Mouse (Mus musculus) lung, embryonic 15.5 days (tissue): Measurements from ENCODE around the gene Il31ra. TPM values are rescaled to one million over a fixed set of nuclear protein-coding genes. Genes with fewer than 3 reads are reported as not detected.

Source experiments
- ATAC-seq: fragments of 200-750 bp; cut with Nextera tagmentation; 2 replicates; pipeline ENCODE4 v1.8.0; 2017; ENCODE audit warnings: moderate number of reproducible peaks, borderline replicate concordance; ENCODE audit not compliant: low FRiP score, low TSS enrichment; ENCODE audit errors: extremely low read depth
- H3K27ac ChIP-seq: fragments of 300-500 bp; sonication (generic); 2 replicates; pipeline ENCODE4 v1.5.1; 2015; ENCODE audit warnings: moderate library complexity, mild to moderate bottlenecking, inconsistent platforms
- H3K27me3 ChIP-seq: fragments of 300-500 bp; sonication (generic); 2 replicates; pipeline ENCODE4 v1.6.1; 2015; ENCODE audit warnings: inconsistent platforms
- H3K36me3 ChIP-seq: fragments of 300-500 bp; sonication (generic); 2 replicates; pipeline ENCODE4 v1.6.1; 2015; ENCODE audit warnings: inconsistent platforms
- H3K4me1 ChIP-seq: fragments of 300-500 bp; sonication (generic); 2 replicates; pipeline ENCODE4 v1.6.1; 2015; ENCODE audit warnings: inconsistent platforms
- H3K4me2 ChIP-seq: fragments of 300-500 bp; sonication (generic); 2 replicates; pipeline ENCODE4 v1.6.1; 2015; ENCODE audit warnings: inconsistent platforms, mild to moderate bottlenecking, moderate library complexity
- H3K4me3 ChIP-seq: fragments of 300-500 bp; sonication (generic); 2 replicates; pipeline ENCODE4 v1.5.1; 2015; ENCODE audit warnings: mild to moderate bottlenecking, inconsistent platforms
- H3K9ac ChIP-seq: fragments of 300-500 bp; sonication (generic); 2 replicates; pipeline ENCODE4 v1.6.1; 2015; ENCODE audit warnings: inconsistent platforms
- H3K9me3 ChIP-seq: fragments of 300-500 bp; sonication (generic); 2 replicates; pipeline ENCODE4 v1.6.1; 2016; ENCODE audit warnings: inconsistent platforms
- WGBS: fragments of 180-500 bp; shearing (Covaris S2); methylation state at CpG from one replicate; pipeline ENCODE4 v1.1.7; 2015; 5-methylcytosine and 5-hydroxymethylcytosine counted together
- polyA plus RNA-seq: library from polyadenylated mRNA; unstranded; fragments of >200 nt; fragmentation: Nextera tagmentation; extraction: Ambion mirVana; gene quantifications from 2 replicates; pipeline ENCODE4 v1.2.1, GENCODE M21; 2015

Il31ra gene
- polyA plus RNA-seq, 1 experiment from 2014 or later, result not detected

- 45% methylated on average over 6 of the region's 6 CpGs for WGBS
- Histone ChIP-seq H3K27ac (no peak overlapping the region), H3K4me3 (no peak overlapping the region), H3K4me1 (no peaks in the 10 kb centered on the region), H3K9me3 (no peaks in the 10 kb centered on the region), H3K36me3 (no peaks in the 10 kb centered on the region), H3K9ac (no peak overlapping the region), H3K27me3 (no peaks in the 10 kb centered on the region), H3K4me2 (no peak overlapping the region)
- no peak for ATAC-seq
Observed at GRCm38 (mm10) chr13:112522261-112522660, 71.9 kb downstream of the Il31ra start.

- no peak overlapping the region for H3K27ac ChIP-seq
- no peak overlapping the region for H3K4me3 ChIP-seq
- H3K9me3 ChIP-seq, result no peaks in the 10 kb centered on the region
- no peaks in the 10 kb centered on the region for H3K27me3 ChIP-seq
- H3K36me3 ChIP-seq, result no peaks in the 10 kb centered on the region
- H3K9ac ChIP-seq, result no peak overlapping the region
- ATAC-seq, result no peak
- no peak overlapping the region for H3K4me2 ChIP-seq
- peaks cover 6% of the 10 kb centered on the region for H3K4me1 ChIP-seq
- WGBS, result 35% methylated on average over 1 of the region's 1 CpGs
Observed at GRCm38 (mm10) chr13:112514546-112514945, 79.6 kb downstream of the Il31ra start.

GRCm38 (mm10) chr13:112512824-112513223 lies 81.3 kb downstream of the Il31ra start:
- no peak overlapping the region for H3K4me3 ChIP-seq

GRCm38 (mm10) chr13:112511810-112512209 lies 82.3 kb downstream of the Il31ra start:
- peaks cover 9% of the 10 kb centered on the region; the same call in 1 of the 2 replicates for H3K36me3 ChIP-seq
- H3K4me2 ChIP-seq, result no peak overlapping the region
- H3K27me3 ChIP-seq, result no peaks in the 10 kb centered on the region
- no peak overlapping the region for H3K4me3 ChIP-seq
- ATAC-seq, result no peak
- H3K27ac ChIP-seq, result no peak overlapping the region
- H3K9ac ChIP-seq, result no peak overlapping the region
- 80% methylated on average over 7 of the region's 7 CpGs for WGBS
- H3K4me1 ChIP-seq, result peaks cover 6% of the 10 kb centered on the region
- no peaks in the 10 kb centered on the region for H3K9me3 ChIP-seq

More at GRCm38 (mm10) chr13:112512824-112513223, 81.3 kb downstream of the Il31ra start:
- Histone ChIP-seq H3K4me1 (peaks cover 6% of the 10 kb centered on the region), H3K36me3 (peaks cover 1% of the 10 kb centered on the region; the same call in 1 of the 2 replicates), H3K27ac (no peak overlapping the region), H3K9ac (no peak overlapping the region), H3K4me2 (no peak overlapping the region), H3K27me3 (no peaks in the 10 kb centered on the region), H3K9me3 (no peaks in the 10 kb centered on the region)
- ATAC-seq, result no peak
- WGBS, result 49% methylated on average over 5 of the region's 5 CpGs

- Histone ChIP-seq H3K4me2 (no peak overlapping the region), H3K9me3 (no peaks in the 10 kb centered on the region), H3K27me3 (no peaks in the 10 kb centered on the region), H3K9ac (no peak overlapping the region), H3K4me1 (peaks cover 6% of the 10 kb centered on the region), H3K36me3 (peaks cover 14% of the 10 kb centered on the region; the same call in 1 of the 2 replicates), H3K4me3 (no peak overlapping the region), H3K27ac (no peak overlapping the region)
- 47% methylated on average over 11 of the region's 11 CpGs for WGBS
- peak; percentile 36; the same call in 1 of the 2 replicates for ATAC-seq
Observed at GRCm38 (mm10) chr13:112511261-112511660, 82.9 kb downstream of the Il31ra start.

- H3K27ac ChIP-seq, result no peak overlapping the region
- ATAC-seq, result no peak
- no peaks in the 10 kb centered on the region for H3K9me3 ChIP-seq
- 80% methylated on average over 19 of the region's 19 CpGs for WGBS
- peaks cover 6% of the 10 kb centered on the region for H3K4me1 ChIP-seq
- no peaks in the 10 kb centered on the region for H3K27me3 ChIP-seq
- no peak overlapping the region for H3K4me2 ChIP-seq
- H3K9ac ChIP-seq, result no peak overlapping the region
- H3K4me3 ChIP-seq, result no peak overlapping the region
- peaks cover 21% of the 10 kb centered on the region; the same call in 1 of the 2 replicates for H3K36me3 ChIP-seq
Observed at GRCm38 (mm10) chr13:112510437-112511212, 83.5 kb downstream of the Il31ra start.

- peaks cover 6% of the 10 kb centered on the region for H3K4me1 ChIP-seq
- no peaks in the 10 kb centered on the region for H3K27me3 ChIP-seq
- no peaks in the 10 kb centered on the region for H3K9me3 ChIP-seq
- no peak overlapping the region for H3K4me2 ChIP-seq
- 18% methylated on average over 4 of the region's 4 CpGs for WGBS
- no peak overlapping the region for H3K4me3 ChIP-seq
- no peak overlapping the region for H3K27ac ChIP-seq
- H3K36me3 ChIP-seq, result peaks cover 32% of the 10 kb centered on the region; the same call in 1 of the 2 replicates
- no peak for ATAC-seq
- H3K9ac ChIP-seq, result no peak overlapping the region
Observed at GRCm38 (mm10) chr13:112509465-112509864, 84.7 kb downstream of the Il31ra start.

GRCm38 (mm10) chr13:112508487-112508886 lies 85.7 kb downstream of the Il31ra start:
- Histone ChIP-seq H3K9ac (no peak overlapping the region), H3K4me3 (no peak overlapping the region), H3K4me1 (peaks cover 6% of the 10 kb centered on the region), H3K36me3 (peaks cover 42% of the 10 kb centered on the region), H3K27me3 (no peaks in the 10 kb centered on the region), H3K9me3 (no peaks in the 10 kb centered on the region), H3K27ac (no peak overlapping the region), H3K4me2 (no peak overlapping the region)
- 86% methylated on average over 5 of the region's 5 CpGs for WGBS
- ATAC-seq, result no peak

GRCm38 (mm10) chr13:112507691-112508090 lies 86.5 kb downstream of the Il31ra start:
- 77% methylated on average over 13 of the region's 13 CpGs for WGBS
- no peak for ATAC-seq
- peaks cover 49% of the 10 kb centered on the region for H3K36me3 ChIP-seq

GRCm38 (mm10) chr13:112506766-112507165 lies 87.4 kb downstream of the Il31ra start:
- H3K27me3 ChIP-seq, result no peaks in the 10 kb centered on the region
- no peak overlapping the region for H3K9ac ChIP-seq
- H3K36me3 ChIP-seq, result peaks cover 56% of the 10 kb centered on the region
- H3K9me3 ChIP-seq, result no peaks in the 10 kb centered on the region
- H3K4me2 ChIP-seq, result no peak overlapping the region
- no peak overlapping the region for H3K4me3 ChIP-seq
- 79% methylated on average over 13 of the region's 13 CpGs for WGBS
- peaks cover 6% of the 10 kb centered on the region for H3K4me1 ChIP-seq
- H3K27ac ChIP-seq, result no peak overlapping the region
- no peak for ATAC-seq

More at GRCm38 (mm10) chr13:112507691-112508090, 86.5 kb downstream of the Il31ra start:
- peaks cover 6% of the 10 kb centered on the region for H3K4me1 ChIP-seq
- H3K27ac ChIP-seq, result no peak overlapping the region
- no peak overlapping the region for H3K4me3 ChIP-seq
- no peak overlapping the region for H3K4me2 ChIP-seq
- no peaks in the 10 kb centered on the region for H3K9me3 ChIP-seq
- no peak overlapping the region for H3K9ac ChIP-seq
- no peaks in the 10 kb centered on the region for H3K27me3 ChIP-seq

GRCm38 (mm10) chr13:112505436-112505835 lies 88.7 kb downstream of the Il31ra start:
- Histone ChIP-seq H3K36me3 (peaks cover 69% of the 10 kb centered on the region), H3K4me1 (no peaks in the 10 kb centered on the region), H3K27me3 (no peaks in the 10 kb centered on the region), H3K9ac (no peak overlapping the region), H3K4me3 (no peak overlapping the region), H3K4me2 (no peak overlapping the region), H3K27ac (no peak overlapping the region), H3K9me3 (no peaks in the 10 kb centered on the region)
- WGBS, result 90% methylated on average over 6 of the region's 6 CpGs
- no peak for ATAC-seq

GRCm38 (mm10) chr13:112503846-112504245 lies 90.3 kb downstream of the Il31ra start:
- Histone ChIP-seq H3K27me3 (no peaks in the 10 kb centered on the region), H3K36me3 (peaks cover 81% of the 10 kb centered on the region)

More at GRCm38 (mm10) chr13:112503846-112504245, 90.3 kb downstream of the Il31ra start:
- 93% methylated on average over 13 of the region's 13 CpGs for WGBS
- H3K27ac ChIP-seq, result no peak overlapping the region
- no peaks in the 10 kb centered on the region for H3K9me3 ChIP-seq
- H3K4me1 ChIP-seq, result no peaks in the 10 kb centered on the region
- H3K4me2 ChIP-seq, result no peak overlapping the region
- no peak overlapping the region for H3K4me3 ChIP-seq
- no peak overlapping the region for H3K9ac ChIP-seq
- no peak for ATAC-seq
